Mouse (Mus musculus): ENCODE data around the gene Zkscan3. TPM values are rescaled to one million over a fixed set of nuclear protein-coding genes. Genes with fewer than 3 reads are reported as not detected.
A peak's percentile ranks its signal among the peaks of the same experiment; 100 is the strongest.

The Zkscan3 gene
- polyA plus RNA-seq, 1 experiment from 2014 or later: 71.3 TPM

DNA sequence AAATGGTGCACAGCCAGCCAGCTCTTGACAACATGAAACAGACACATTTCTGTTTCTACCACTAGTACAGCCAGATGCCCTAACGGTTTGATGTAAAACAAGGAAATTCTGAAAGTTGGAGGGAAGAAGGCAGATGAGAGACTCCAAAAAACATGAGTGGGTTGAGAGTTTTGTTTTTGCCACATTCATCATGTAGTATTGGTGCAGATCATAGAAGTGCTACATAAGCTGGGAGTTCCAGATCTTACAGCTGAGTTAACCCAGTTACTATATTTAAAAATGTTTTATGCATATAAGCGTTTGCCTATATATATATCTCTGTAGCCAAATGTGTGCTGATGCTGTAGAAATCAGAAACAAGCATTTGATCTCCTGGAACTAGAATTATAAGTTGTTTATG is 29.9 kb downstream of the Zkscan3 start:
- 81% methylated on average over 2 of the region's 2 CpGs for WGBS (ENCODE audit: insufficient replicate concordance)
- Histone ChIP-seq H3K4me3 (ENCODE audit: low read depth, low read length) (no peak overlapping the region), H3K4me2 (no peak overlapping the region), H3K27ac (ENCODE audit: low read depth, low read length) (no peak overlapping the region), H3K9ac (ENCODE audit: low read depth, low read length) (no peak overlapping the region), H3K27me3 (ENCODE audit: control insufficient read depth, insufficient read depth, low read length) (no peaks in the 10 kb centered on the region), H3K36me3 (ENCODE audit: control insufficient read depth, insufficient read depth, low read length) (peaks cover 7% of the 10 kb centered on the region), H3K4me1 (ENCODE audit: control insufficient read depth, insufficient read depth, low read length) (no peaks in the 10 kb centered on the region), H3K9me3 (replicated peaks; ENCODE audit: control insufficient read depth, low read length) (no peaks in the 10 kb centered on the region)
- no peak for ATAC-seq (replicated peaks; ENCODE audit: insufficient number of reproducible peaks, low FRiP score, low TSS enrichment)

DNA sequence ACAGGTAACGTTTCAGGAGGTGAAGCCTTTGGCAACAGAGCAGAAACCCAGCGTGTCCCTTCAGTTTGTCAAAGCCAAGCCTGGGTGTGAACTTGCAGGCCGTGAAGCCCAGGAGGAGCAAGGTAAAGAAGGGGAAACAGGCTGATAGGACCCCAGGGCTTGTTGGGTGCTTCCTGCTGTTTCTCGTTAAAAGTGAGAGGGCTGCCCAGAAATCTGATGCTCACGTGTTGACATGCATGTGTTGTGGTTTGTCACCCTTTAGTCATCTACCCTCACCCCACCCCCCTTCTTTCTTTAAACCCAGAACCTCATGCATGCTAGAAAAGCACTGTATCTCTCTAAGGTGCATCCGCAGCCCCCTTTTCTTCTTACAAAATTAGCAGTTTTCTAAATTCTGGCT is 35.9 kb downstream of the Zkscan3 start:
- no peak overlapping the region for H3K27ac ChIP-seq (ENCODE audit: low read depth, low read length)
- peaks cover 10% of the 10 kb centered on the region for H3K36me3 ChIP-seq (ENCODE audit: control insufficient read depth, insufficient read depth, low read length)
- peaks cover 3% of the 10 kb centered on the region for H3K4me1 ChIP-seq (ENCODE audit: control insufficient read depth, insufficient read depth, low read length)
- H3K9ac ChIP-seq (ENCODE audit: low read depth, low read length): no peak overlapping the region
- H3K9me3 ChIP-seq (replicated peaks; ENCODE audit: control insufficient read depth, low read length): no peaks in the 10 kb centered on the region
- H3K4me3 ChIP-seq (ENCODE audit: low read depth, low read length): no peak overlapping the region
- no peak for ATAC-seq (replicated peaks; ENCODE audit: insufficient number of reproducible peaks, low FRiP score, low TSS enrichment)
- no peaks in the 10 kb centered on the region for H3K27me3 ChIP-seq (ENCODE audit: control insufficient read depth, insufficient read depth, low read length)
- no peak overlapping the region for H3K4me2 ChIP-seq
- WGBS (ENCODE audit: insufficient replicate concordance): 49% methylated on average over 6 of the region's 6 CpGs

DNA sequence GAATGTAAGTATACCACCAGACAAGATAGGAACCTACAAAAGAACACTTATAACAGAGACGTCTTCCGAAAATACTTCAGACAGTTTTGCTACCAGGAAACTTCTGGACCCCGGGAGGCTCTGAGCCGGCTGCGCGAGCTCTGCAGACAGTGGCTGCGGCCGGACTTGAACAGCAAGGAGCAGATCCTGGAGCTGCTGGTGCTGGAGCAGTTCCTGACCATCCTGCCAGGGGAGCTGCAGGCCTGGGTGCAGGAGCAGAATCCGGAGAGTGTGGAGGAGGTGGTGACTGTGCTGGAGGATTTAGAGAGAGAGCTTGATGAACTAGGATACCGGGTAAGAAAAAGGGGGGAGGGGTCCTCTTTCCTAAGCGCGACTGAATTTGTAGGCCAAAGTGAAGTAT is 38.8 kb downstream of the Zkscan3 start:
- Histone ChIP-seq H3K4me2 (peak overlapping the region; percentile 68), H3K27ac (ENCODE audit: low read depth, low read length) (no peak overlapping the region), H3K4me3 (ENCODE audit: low read depth, low read length) (peak overlapping the region; percentile 77), H3K4me1 (ENCODE audit: control insufficient read depth, insufficient read depth, low read length) (peaks cover 3% of the 10 kb centered on the region), H3K9me3 (replicated peaks; ENCODE audit: control insufficient read depth, low read length) (no peaks in the 10 kb centered on the region), H3K9ac (ENCODE audit: low read depth, low read length) (peak overlapping the region; percentile 96), H3K27me3 (ENCODE audit: control insufficient read depth, insufficient read depth, low read length) (no peaks in the 10 kb centered on the region), H3K36me3 (ENCODE audit: control insufficient read depth, insufficient read depth, low read length) (peaks cover 6% of the 10 kb centered on the region; the same call in 1 of the 2 replicates)
- no peak for ATAC-seq (replicated peaks; ENCODE audit: insufficient number of reproducible peaks, low FRiP score, low TSS enrichment)
- WGBS (ENCODE audit: insufficient replicate concordance): 56% methylated on average over 12 of the region's 12 CpGs

DNA sequence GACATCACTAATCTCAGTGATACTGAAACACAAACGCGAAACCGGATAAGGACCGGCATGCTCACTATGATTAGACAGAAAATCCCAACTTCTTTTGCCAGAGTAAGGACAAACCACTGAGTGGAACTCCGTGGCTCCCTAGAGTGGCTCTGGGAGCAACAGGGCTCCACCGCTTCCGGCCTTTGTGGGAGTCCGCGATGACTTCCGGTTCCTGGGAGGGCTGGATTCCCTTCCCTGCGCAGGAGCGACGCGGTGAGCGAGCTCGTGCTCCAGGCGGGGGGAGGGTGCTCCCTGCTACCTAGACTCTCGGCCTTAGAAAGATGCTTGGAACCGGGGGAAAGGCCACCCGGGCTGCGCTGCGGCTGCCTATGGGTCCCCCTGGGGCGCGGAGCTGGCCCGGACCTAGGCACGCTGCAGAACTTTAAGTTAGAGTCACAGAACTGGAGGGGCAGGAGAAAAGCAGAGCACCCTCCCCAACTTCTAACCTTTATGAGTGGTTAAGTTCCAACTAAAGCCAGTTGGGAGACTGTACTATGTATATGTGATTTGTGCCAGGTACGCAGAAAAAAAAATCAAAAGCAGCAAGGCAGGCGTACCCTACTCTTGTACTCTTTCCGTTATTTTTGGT is 39.8 kb downstream of the Zkscan3 start, which contains the start of gene Zscan12:
TSS of gene Zscan12 (plus strand) at position 200 of the 628 bp plus-strand sequence.
- Histone ChIP-seq H3K36me3 (ENCODE audit: control insufficient read depth, insufficient read depth, low read length) (peaks cover 3% of the 10 kb centered on the region; the same call in 1 of the 2 replicates), H3K4me1 (ENCODE audit: control insufficient read depth, insufficient read depth, low read length) (peaks cover 3% of the 10 kb centered on the region), H3K4me3 (ENCODE audit: low read depth, low read length) (peak within 1 kb of the TSS; percentile 77), H3K27me3 (ENCODE audit: control insufficient read depth, insufficient read depth, low read length) (no peaks in the 10 kb centered on the region), H3K27ac (ENCODE audit: low read depth, low read length) (peak within 1 kb of the TSS; percentile 76), H3K4me2 (peak within 1 kb of the TSS; percentile 68), H3K9ac (ENCODE audit: low read depth, low read length) (peak within 1 kb of the TSS; percentile 96), H3K9me3 (replicated peaks; ENCODE audit: control insufficient read depth, low read length) (no peaks in the 10 kb centered on the region)
- peak; percentile 95 for ATAC-seq (replicated peaks; ENCODE audit: insufficient number of reproducible peaks, low FRiP score, low TSS enrichment)
- under 1% methylated on average over 29 of the region's 29 CpGs for WGBS (ENCODE audit: insufficient replicate concordance)

DNA sequence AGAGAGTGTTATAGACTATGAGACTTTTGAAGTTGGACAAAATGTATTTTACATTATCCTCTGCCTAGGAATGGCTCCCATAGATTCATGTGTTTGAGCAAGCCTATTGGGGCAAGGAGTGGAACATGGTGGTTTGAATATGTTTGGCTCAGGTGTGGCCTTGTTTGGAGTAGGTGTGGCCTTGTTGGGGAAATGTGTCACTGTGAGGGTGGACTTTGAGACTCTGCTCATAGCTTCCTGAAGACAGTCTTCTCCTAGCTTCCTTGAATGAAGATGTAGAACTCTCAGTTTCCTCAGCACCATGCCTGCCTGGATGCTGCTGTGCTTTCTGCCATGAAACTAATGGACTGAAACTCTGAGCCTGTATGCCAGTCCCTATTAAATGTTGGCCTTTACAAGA is 52.0 kb downstream of the Zkscan3 start:
- ATAC-seq (replicated peaks; ENCODE audit: insufficient number of reproducible peaks, low FRiP score, low TSS enrichment): no peak
- Histone ChIP-seq H3K4me2 (no peak overlapping the region), H3K4me3 (ENCODE audit: low read depth, low read length) (no peak overlapping the region), H3K4me1 (ENCODE audit: control insufficient read depth, insufficient read depth, low read length) (no peaks in the 10 kb centered on the region), H3K9ac (ENCODE audit: low read depth, low read length) (no peak overlapping the region), H3K27ac (ENCODE audit: low read depth, low read length) (no peak overlapping the region), H3K27me3 (ENCODE audit: control insufficient read depth, insufficient read depth, low read length) (no peaks in the 10 kb centered on the region), H3K9me3 (replicated peaks; ENCODE audit: control insufficient read depth, low read length) (no peaks in the 10 kb centered on the region), H3K36me3 (ENCODE audit: control insufficient read depth, insufficient read depth, low read length) (no peaks in the 10 kb centered on the region)

DNA sequence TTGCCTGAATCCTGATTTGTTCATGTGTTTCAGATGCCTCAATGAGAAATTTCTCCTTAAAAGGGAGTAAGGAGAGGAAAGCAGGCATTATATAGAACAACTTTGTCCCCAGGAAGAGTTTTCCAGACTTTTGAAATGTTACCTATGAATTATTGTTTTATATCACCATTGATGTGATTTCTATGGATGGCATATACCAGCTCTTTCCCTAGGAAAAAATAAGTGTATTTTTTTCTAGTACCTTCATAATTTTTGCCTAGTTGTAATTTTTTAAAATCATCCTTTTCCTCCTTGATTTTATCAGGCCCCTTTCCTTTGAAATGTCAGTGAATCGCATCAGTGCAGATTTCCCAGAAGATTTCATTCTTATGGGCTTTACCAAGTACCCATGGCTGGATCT is 55.9 kb downstream of the Zkscan3 start, which contains the start of gene Olfr1367:
TSS of gene Olfr1367 (plus strand) at position 301 of the 400 bp plus-strand sequence.
- Histone ChIP-seq H3K4me3 (ENCODE audit: low read depth, low read length) (no peak within 1 kb of the TSS), H3K9ac (ENCODE audit: low read depth, low read length) (no peak within 1 kb of the TSS), H3K27me3 (ENCODE audit: control insufficient read depth, insufficient read depth, low read length) (no peaks in the 10 kb centered on the region), H3K4me1 (ENCODE audit: control insufficient read depth, insufficient read depth, low read length) (no peaks in the 10 kb centered on the region), H3K36me3 (ENCODE audit: control insufficient read depth, insufficient read depth, low read length) (no peaks in the 10 kb centered on the region), H3K27ac (ENCODE audit: low read depth, low read length) (no peak within 1 kb of the TSS), H3K4me2 (no peak within 1 kb of the TSS), H3K9me3 (replicated peaks; ENCODE audit: control insufficient read depth, low read length) (no peaks in the 10 kb centered on the region)
- no peak for ATAC-seq (replicated peaks; ENCODE audit: insufficient number of reproducible peaks, low FRiP score, low TSS enrichment)
- 62% methylated on average over 1 of the region's 1 CpGs for WGBS (ENCODE audit: insufficient replicate concordance)

MicroRNA genes within 50 kb of the gene (microRNA counts, 519-probe panel; counts per million panel counts)
- 32.2 counts per million for microRNA mmu-miR-1896

Small RNA genes within 50 kb of the gene (microRNA-seq; reads per million reads assigned to microRNA genes)
- gene Mir1896 (ENCODE audit: borderline number of aligned reads): not detected
- not detected for gene Mir6942 (ENCODE audit: borderline number of aligned reads)

Other genes with a start within 250 kb of the Zkscan3 start
- gene Trim27, start 223.3 kb downstream of the Zkscan3 start, polyA plus RNA-seq (2014; fragmentation: Nextera tagmentation; extraction: Ambion mirVana): 94.9 and 102 TPM in 2 replicates
- not detected in 2 replicates for gene Gpx5, start 110.0 kb downstream of the Zkscan3 start, polyA plus RNA-seq (2014; fragmentation: Nextera tagmentation; extraction: Ambion mirVana)
- gene Gpx6, start 90.6 kb downstream of the Zkscan3 start, polyA plus RNA-seq (2014; fragmentation: Nextera tagmentation; extraction: Ambion mirVana): not detected in 2 replicates
- not detected in 2 replicates for gene Olfr1367, start 55.8 kb downstream of the Zkscan3 start, polyA plus RNA-seq (2014; fragmentation: Nextera tagmentation; extraction: Ambion mirVana)
- 9.3 and 9.9 TPM in 2 replicates for gene Zscan12, start 39.9 kb downstream of the Zkscan3 start, polyA plus RNA-seq (2014; fragmentation: Nextera tagmentation; extraction: Ambion mirVana)
- 2.3 and 3.6 TPM in 2 replicates for gene Pgbd1, start 38.3 kb upstream of the Zkscan3 start, polyA plus RNA-seq (2014; fragmentation: Nextera tagmentation; extraction: Ambion mirVana)
- gene Zscan26, start 51.0 kb upstream of the Zkscan3 start, polyA plus RNA-seq (2014; fragmentation: Nextera tagmentation; extraction: Ambion mirVana): 20.3 and 26.7 TPM in 2 replicates
- 2.0 and 2.6 TPM in 2 replicates for gene Nkapl, start 65.8 kb upstream of the Zkscan3 start, polyA plus RNA-seq (2014; fragmentation: Nextera tagmentation; extraction: Ambion mirVana)
- gene Zkscan4, start 76.2 kb upstream of the Zkscan3 start, polyA plus RNA-seq (2014; fragmentation: Nextera tagmentation; extraction: Ambion mirVana): 1.2 and 1.8 TPM in 2 replicates
- gene Gm10065, start 76.7 kb upstream of the Zkscan3 start, polyA plus RNA-seq (2014; fragmentation: Nextera tagmentation; extraction: Ambion mirVana): not detected in 2 replicates
- gene AK157302, start 92.5 kb upstream of the Zkscan3 start, polyA plus RNA-seq (2014; fragmentation: Nextera tagmentation; extraction: Ambion mirVana): 0.14 and 0.46 TPM in 2 replicates
- gene Gm11273, start 98.7 kb upstream of the Zkscan3 start, polyA plus RNA-seq (2014; fragmentation: Nextera tagmentation; extraction: Ambion mirVana): 7.4 and 8.5 TPM in 2 replicates
- gene Zkscan8, start 128.4 kb upstream of the Zkscan3 start, polyA plus RNA-seq (2014; fragmentation: Nextera tagmentation; extraction: Ambion mirVana): 6.4 and 6.5 TPM in 2 replicates
- 0.14 and 0.15 TPM in 2 replicates for gene Olfr1366, start 140.1 kb upstream of the Zkscan3 start, polyA plus RNA-seq (2014; fragmentation: Nextera tagmentation; extraction: Ambion mirVana)
- gene Olfr1535, start 157.1 kb upstream of the Zkscan3 start, polyA plus RNA-seq (2014; fragmentation: Nextera tagmentation; extraction: Ambion mirVana): not detected in 2 replicates
- gene Olfr1364, start 179.0 kb upstream of the Zkscan3 start, polyA plus RNA-seq (2014; fragmentation: Nextera tagmentation; extraction: Ambion mirVana): not detected in 2 replicates
- gene Olfr1362, start 211.3 kb upstream of the Zkscan3 start, polyA plus RNA-seq (2014; fragmentation: Nextera tagmentation; extraction: Ambion mirVana): not detected in 2 replicates
- not detected in 2 replicates for gene Olfr11, start 239.8 kb upstream of the Zkscan3 start, polyA plus RNA-seq (2014; fragmentation: Nextera tagmentation; extraction: Ambion mirVana)

All from heart, embryonic 11.5 days (tissue).